Comparison of ENCODE assay signal across 8 mouse cellular contexts in genomic region chr19:3832851-3833353, GRCm38 (mm10). TPM values are rescaled to one million over a fixed set of nuclear protein-coding genes. Genes with fewer than 3 reads are reported as not detected.
A peak's percentile ranks its signal among the peaks of the same experiment; 100 is the strongest.
DNase-seq lines count a peak whose midpoint lies in the region; ATAC-seq and TF ChIP-seq lines count a peak whose summit lies in the region.
"Had no signal": no experiment of that assay in that cellular context is flagged by ENCODE, and none has a peak within 500 bp of the region (broad histone marks: within the 10 kb centered on the region; RNA-seq: fewer than 3 reads in every experiment).

No protein-coding gene starts in this region.

- WGBS in liver, embryonic 15.5 days (ENCODE audit: insufficient replicate concordance) = 28% methylated on average over 4 of the region's 4 CpGs
- 10% methylated on average over 4 of the region's 4 CpGs for WGBS in small intestine, adult 2 months

- DNase-seq in MN1 (ENCODE audit: low spot score) = peak; percentile 78
- DNase-seq in c-Kit-positive CD71-positive TER-119-positive erythroid progenitor cells, embryonic 14.5 days (ENCODE audit: low spot score) = peak; percentile 19
- DNase-seq in heart, postnatal 25 days (ENCODE audit: low spot score) = peak; percentile 29
- no peak for DNase-seq in thymus, postnatal 14 days
- DNase-seq in gastrocnemius, postnatal 36 days = no peak

- peak overlapping the region; percentile 37; the same call in 1 of the 2 replicates for H3K9ac ChIP-seq in liver, embryonic 15.5 days
- H3K9ac ChIP-seq: embryonic facial prominence, embryonic 12.5 days had no signal

- H3K36me3 ChIP-seq in liver, embryonic 15.5 days (replicated peaks) = no peaks in the 10 kb centered on the region
- no peaks in the 10 kb centered on the region for H3K36me3 ChIP-seq in small intestine, adult 2 months (ENCODE audit: control insufficient read depth, insufficient read depth, low read length)
- H3K36me3 ChIP-seq: embryonic facial prominence, embryonic 12.5 days had no signal

- H3K4me3 ChIP-seq in liver, embryonic 15.5 days (replicated peaks) = no peak overlapping the region
- no peak overlapping the region for H3K4me3 ChIP-seq in small intestine, adult 2 months (ENCODE audit: low read depth, low read length)
- H3K4me3 ChIP-seq: embryonic facial prominence, embryonic 12.5 days had no signal

- H3K9me3 ChIP-seq in liver, embryonic 15.5 days (replicated peaks) = no peaks in the 10 kb centered on the region
- H3K9me3 ChIP-seq: embryonic facial prominence, embryonic 12.5 days had no signal

- H3K27me3 ChIP-seq in liver, embryonic 15.5 days = no peaks in the 10 kb centered on the region
- H3K27me3 ChIP-seq in small intestine, adult 2 months (ENCODE audit: control insufficient read depth, insufficient read depth, low read length) = no peaks in the 10 kb centered on the region
- H3K27me3 ChIP-seq: embryonic facial prominence, embryonic 12.5 days had no signal

- peak overlapping the region; percentile 78 for H3K27ac ChIP-seq in liver, embryonic 15.5 days (replicated peaks)
- peak overlapping the region; percentile 84 for H3K27ac ChIP-seq in small intestine, adult 2 months (ENCODE audit: insufficient read depth, low read depth, low read length)
- H3K27ac ChIP-seq: embryonic facial prominence, embryonic 12.5 days had no signal

- no peak for TF ChIP-seq POLR2A in small intestine, adult 2 months (IDR thresholded peaks at IDR 0.05; ENCODE audit: low read depth, low read length)

- H3K4me1 ChIP-seq in liver, embryonic 15.5 days (replicated peaks) = peaks cover 32% of the 10 kb centered on the region
- peaks cover 23% of the 10 kb centered on the region for H3K4me1 ChIP-seq in small intestine, adult 2 months (ENCODE audit: control insufficient read depth, insufficient read depth, insufficient read length, low read length)
- H3K4me1 ChIP-seq: embryonic facial prominence, embryonic 12.5 days had no signal

- no peak for TF ChIP-seq CTCF in small intestine, adult 2 months (IDR thresholded peaks at IDR 0.05; ENCODE audit: extremely low read depth, insufficient read length, insufficient replicate concordance, low read depth, low read length)

- H3K4me2 ChIP-seq in liver, embryonic 15.5 days = peak overlapping the region; percentile 42; the same call in 1 of the 2 replicates
- H3K4me2 ChIP-seq: embryonic facial prominence, embryonic 12.5 days had no signal

- peak; percentile 70 for ATAC-seq in liver, embryonic 15.5 days (ENCODE audit: insufficient read depth)

- intact Hi-C loops in heart, postnatal 25 days (cut with DNase I) = no loop called here
- intact Hi-C loops in gastrocnemius, postnatal 36 days (cut with DNase I) = no loop called here

RNA-seq across cellular contexts. Expression of gene Chka, which starts 18.7 kb away (rescaled TPM):
- total RNA-seq in heart, postnatal 25 days (2021) = 10 to 100 TPM in 1 of 2 experiments, 1 to 10 TPM in 1; 9.5 to 13.0 TPM
- 20.1 and 24.8 TPM in 2 replicates for polyA plus RNA-seq in liver, embryonic 15.5 days (2015; fragmentation: Nextera tagmentation; extraction: Ambion mirVana)
- polyA plus RNA-seq in small intestine, adult 2 months (2012; rRNA removed) = 85.2 and 214 TPM in 2 replicates
- 1 to 10 TPM; 1.4 to 2.4 TPM for total RNA-seq in gastrocnemius, postnatal 36 days (2021)

Comparison
In these comparisons a context has a peak if more than half of its experiments do, and no peak if none do; other contexts are left out.
1. DNase-seq: peak in MN1 (single experiment), c-Kit-positive CD71-positive TER-119-positive erythroid progenitor cells, embryonic 14.5 days (single experiment) and heart, postnatal 25 days (single experiment); none in thymus, postnatal 14 days (single experiment) and gastrocnemius, postnatal 36 days (0 of 2).